Mouse (Mus musculus) kidney, adult 2 months (tissue): Measurements from ENCODE around the gene Imp3.

ENCODE experiments used
- CTCF ChIP-seq: fragments of 200-500 bp; conservative IDR thresholded peaks from 2 replicates; pipeline ENCODE4 v1.5.1; 2011; ENCODE audit warnings: low read depth, mild to moderate bottlenecking, control low read depth, low read length, moderate library complexity, mixed read lengths; ENCODE audit not compliant: insufficient read depth, insufficient read length
- POLR2A ChIP-seq: fragments of 200-500 bp; IDR thresholded peaks from one replicate; pipeline ENCODE4 v1.6.1; 2011; ENCODE audit warnings: low read depth, low read length, control low read depth

DNA sequence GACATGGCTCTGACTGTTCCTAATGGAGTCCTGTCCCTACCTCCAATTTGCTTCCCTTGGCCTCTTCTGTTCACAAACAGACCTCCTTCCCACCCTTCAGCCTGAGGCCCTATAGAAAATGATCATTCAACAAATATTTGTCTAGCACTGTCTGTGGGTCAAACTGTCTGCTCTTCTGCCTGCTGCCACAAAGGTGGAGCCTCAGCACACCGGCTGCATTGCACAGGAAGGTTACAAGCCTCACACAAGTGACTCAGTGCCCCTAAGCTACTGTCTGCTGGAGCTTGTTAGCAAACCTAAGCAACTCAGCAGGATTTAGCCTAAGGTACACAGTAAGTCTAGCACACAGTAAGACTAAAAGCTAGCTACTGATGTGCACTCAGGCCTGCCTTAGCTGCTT, 26.3 kb upstream of the Imp3 start:
- TF ChIP-seq POLR2A (no peak), CTCF (no peak)
